Mouse (Mus musculus): ENCODE measurements around the gene Bpifb2.

DNA sequence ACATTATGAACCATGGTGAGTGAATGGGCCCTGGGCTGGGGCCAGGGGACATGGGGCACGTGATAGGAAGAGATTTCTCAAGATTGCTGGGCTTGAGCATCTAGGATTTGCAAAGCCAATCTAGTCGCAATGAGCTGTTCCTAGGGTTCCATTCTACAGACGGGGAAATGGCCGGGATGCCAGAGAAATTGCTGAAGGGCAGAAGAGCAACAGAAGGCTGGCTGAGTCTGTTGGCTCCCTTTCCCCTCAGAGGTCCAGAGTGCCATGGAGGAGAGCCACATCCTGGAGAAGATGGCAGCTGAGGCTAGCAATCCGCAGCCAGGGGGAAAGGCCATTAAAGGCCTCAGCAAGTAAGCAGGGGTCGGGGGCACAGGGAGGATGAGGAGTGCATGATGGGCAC lies 27.9 kb downstream of the Bpifb2 start:
- no peak for TF ChIP-seq CTCF (IDR thresholded peaks at IDR 0.05; ENCODE audit: low read depth, low read length)
- no peak for TF ChIP-seq POLR2A (IDR thresholded peaks at IDR 0.05; ENCODE audit: insufficient read depth, low read length)
